Mouse (Mus musculus) right cerebral cortex, adult 2 months (tissue): ENCODE results near the gene Zcwpw1.

ENCODE experiments used
- DNase-seq, 2 experiments: peaks; one replicate each; pipeline ENCODE4 v3.0.0; 2021 to 2022; ENCODE audit warnings: low spot score in 2 of 2

The Zcwpw1 gene

DNA sequence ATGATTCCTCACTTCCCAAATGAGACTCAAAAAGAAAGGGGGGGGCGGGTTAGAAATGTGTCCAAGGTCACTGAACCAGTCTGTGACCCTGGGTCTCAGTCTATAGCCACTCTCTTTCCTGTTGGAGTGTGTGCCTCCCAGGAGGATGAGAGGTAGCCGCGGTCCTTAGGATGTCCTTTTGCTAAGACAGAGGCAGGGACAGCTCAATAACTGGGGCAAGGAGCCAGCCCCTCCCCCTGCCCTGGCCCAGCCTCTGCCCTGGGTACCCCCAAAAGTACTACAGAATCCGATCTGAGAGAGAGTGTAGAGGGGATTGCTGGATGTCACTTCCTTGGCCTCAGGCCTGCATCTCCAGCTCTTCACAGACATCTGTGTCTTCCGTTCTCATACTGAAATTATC, 32.2 kb upstream of the Zcwpw1 start:
- DNase-seq = no peak

DNA sequence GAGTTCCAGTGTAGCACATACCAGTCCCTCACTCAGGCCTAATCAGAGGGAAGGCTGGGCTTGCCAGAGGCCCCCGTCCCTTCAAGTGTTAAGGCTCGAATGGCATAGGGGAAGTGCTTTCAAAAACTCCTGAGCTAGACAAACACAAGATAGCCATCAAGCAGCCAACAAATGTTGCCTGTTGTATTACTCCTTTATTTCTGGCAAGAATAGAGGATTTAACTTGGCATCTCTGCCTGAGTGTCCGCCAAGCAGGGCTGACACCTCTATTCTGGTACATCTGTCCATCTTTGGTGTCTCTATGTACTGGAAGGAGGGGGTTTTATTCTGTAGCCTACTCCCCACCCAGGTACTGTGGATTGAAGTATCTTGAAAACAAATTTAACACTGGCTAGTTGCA, 31.5 kb upstream of the Zcwpw1 start:
- DNase-seq = no peak

DNA sequence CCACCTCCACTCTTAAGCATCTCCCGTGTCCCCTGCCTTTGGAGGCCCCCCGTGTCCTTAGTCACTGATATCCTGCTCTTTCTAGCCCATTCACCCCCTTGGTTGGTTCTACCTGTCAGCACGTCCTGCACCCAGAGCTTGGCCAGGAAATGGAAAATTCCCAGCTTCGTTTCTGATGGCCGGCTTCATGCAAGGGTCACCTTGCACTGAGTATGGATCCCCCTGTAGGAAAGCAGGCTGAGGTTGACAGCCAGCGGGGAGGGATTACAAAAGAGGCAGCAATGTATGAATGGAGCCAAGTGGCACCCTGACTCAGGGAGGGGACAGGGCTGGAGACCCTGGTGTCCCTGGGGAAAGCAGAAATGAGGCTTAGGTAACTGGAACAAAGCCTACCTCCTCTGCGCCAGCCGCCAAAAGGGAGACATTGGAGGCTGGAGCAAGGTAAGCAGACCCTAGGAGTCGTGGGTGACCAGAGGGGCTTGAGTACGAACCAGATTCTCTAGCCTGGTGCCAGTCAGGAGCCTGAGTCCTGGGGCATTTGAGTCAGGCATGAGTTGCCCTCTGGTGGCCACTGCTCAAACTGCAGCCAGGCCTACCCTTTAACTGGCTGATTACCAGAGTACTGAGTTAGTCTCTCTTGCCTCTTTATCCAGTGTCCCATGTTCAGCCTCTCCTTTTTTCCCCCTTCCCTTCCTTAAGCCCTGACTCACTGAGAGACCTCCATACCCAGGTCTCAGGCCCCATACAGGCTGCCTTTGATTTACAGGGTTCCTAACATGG, 30.5 kb upstream of the Zcwpw1 start:
- DNase-seq = peak; percentile 93 to 94

- peak; percentile 58 to 74 for DNase-seq
Measured at GRCm38 (mm10) chr5:137757887-137758286, 29.7 kb upstream of the Zcwpw1 start.

GRCm38 (mm10) chr5:137758921-137759534, 28.6 kb upstream of the Zcwpw1 start:
- no peak for DNase-seq

DNA sequence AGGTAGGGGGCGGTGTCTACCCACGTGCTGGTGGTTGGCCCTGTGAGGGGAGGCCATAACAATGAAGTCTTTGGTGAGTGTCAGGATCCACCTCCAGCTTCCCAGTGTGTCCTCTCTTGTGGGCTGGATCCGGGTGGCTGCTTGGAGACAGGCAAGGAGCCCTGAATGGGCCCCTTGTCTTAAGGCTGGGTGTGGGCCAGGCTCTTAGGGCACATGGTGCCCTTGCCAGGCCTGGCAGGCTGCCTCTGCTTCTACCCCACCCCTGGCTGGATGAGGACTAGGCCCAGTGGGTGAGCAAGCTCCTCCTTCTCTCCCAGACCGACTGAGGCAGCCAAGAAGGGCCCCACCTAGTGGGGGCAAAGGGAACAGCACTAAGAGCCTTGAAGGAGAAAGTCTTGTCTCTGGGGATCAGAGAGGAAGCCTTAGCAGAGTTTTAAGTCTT, 27.6 kb upstream of the Zcwpw1 start:
- DNase-seq = peak; percentile 79 to 87

- no peak for DNase-seq
Measured at GRCm38 (mm10) chr5:137764609-137765340, 22.8 kb upstream of the Zcwpw1 start.

DNA sequence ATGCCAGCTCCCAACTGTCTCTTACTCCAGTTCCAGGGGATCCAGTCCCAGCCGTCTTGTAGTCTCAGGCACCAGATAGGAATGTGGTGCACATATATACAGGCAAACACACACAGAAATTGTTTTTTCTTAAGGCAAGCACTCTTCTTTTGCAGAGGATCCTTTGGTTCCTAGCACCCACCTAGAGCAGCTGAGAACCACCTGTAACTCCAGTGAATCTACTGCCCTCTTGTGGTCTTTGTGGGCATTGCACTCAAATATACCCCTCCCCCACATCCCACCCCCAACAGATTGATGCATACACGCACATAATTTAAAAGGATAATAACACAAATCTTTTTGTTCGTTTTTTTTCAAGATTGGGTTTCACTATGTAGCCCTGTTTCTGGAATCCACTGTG, 21.3 kb upstream of the Zcwpw1 start:
- no peak for DNase-seq

DNA sequence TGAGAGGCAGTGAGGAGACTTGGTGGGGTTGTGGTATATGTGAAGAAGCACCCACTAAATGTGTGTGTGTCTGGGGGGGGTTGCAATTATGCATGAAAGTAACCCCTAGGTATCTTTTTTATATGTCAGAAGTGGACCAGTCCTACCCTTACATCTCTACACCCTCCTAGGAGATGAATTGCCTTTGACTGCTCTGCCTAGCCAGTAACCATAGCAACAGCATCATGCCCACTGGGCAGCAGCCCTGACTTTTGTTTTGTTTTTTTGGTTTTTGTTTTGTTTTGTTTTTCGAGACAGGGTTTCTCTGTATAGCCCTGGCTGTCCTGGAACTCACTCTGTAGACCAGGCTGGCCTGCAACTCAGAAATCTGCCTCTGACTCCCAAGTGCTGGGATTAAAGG, 19.1 kb upstream of the Zcwpw1 start:
- DNase-seq = no peak

DNA sequence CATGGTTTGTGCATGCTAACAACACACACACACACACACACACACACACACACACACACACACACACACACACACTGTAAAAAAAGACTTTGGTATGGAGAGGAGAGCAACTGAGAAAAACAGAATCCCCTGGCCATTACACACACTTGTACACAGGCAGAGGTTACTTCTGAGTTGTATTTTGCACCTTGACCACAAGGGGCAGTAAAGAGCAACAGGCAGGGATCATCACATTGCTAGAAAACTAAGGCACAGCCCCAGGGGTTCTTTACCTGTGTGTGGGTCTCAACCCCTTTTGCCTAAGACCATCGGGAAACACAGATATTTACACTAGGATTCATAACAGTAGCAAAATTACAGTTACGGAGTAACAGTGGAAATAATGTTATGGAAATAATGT, 16.9 kb upstream of the Zcwpw1 start:
- DNase-seq = no peak

- DNase-seq = no peak
Measured at GRCm38 (mm10) chr5:137772755-137773154, 14.8 kb upstream of the Zcwpw1 start.

DNA sequence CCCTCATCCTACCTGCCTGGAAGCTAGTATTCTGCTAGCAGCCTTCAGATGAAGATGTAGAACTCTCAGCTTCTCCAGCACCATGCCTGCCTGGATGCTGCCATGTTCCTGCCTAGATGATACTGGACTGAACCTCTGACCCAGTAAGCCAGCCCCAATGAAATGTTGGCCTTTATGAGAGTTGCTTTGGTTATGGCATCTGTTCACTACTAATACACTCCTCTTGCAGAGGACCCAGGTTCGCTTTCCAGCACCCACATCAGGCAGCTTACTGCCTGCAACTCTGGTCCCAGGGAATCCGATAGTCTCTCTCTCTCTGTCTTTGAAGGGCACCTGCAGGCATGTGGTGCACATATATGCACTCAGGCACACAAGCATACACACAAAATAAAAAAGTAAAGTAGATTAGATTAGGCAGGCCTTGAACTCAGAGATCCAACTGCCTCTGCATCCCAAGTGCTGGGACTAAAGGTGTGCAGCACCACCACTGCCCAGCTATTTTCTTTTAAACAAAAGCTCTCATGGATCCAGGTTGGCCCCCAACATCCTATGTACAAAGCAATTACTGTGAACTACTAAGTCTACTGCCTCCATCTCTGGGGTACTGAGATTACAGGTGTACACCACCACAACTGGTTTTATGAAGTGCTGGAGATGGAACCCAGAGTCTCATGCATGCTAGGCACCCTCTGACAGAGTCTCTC, 11.9 kb upstream of the Zcwpw1 start:
- no peak for DNase-seq

GRCm38 (mm10) chr5:137776408-137776918, 11.1 kb upstream of the Zcwpw1 start:
- no peak for DNase-seq

DNA sequence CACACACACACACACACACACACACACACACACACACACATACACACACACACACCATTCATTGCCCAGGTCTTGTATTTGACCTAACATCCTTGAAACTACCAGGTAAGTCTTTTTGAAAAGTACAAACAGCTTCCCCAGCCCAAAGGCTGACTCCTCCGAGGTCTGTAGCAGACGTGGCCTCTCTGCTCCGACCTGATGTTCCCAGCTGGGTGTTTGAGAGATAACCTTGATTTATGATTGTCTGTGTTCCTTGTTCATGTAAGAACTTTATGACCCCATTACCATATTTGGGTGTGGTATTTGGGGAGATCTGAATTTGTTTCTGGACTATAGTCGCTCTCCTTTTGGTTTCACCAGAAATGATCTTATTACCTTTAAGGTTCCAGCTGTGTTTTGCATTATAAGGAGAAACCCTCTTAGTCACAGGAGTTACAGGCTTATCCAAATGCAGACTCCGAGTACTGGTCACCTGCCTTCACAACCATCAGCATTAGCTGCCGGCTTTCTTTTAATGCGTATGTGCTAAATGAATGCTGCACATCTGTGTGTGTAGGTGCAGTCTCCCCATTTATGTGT, 10.2 kb upstream of the Zcwpw1 start:
- no peak for DNase-seq

DNA sequence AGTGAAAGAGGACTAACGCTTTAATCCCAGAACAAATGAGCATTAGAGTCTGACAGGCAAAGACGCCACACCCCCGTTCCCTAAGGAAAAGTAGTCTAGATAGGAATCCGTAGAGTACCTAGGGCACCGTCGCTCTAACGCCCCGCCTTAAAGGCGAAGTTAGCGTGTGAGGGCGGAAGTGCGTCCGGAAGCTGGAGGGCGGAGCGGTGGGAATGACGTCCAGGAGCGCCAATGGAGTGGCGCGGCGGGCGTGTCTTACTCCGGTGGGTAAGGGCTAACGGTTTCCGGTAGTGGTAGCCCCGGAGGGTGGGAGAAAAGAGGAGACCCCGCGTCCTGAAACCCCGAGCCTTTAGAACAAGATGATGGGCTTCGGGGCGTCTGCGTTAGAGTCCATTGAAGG, 9.0 kb upstream of the Zcwpw1 start, which contains the start of gene Ppp1r35:
Ppp1r35 (plus strand) TSS at position 215 of the 400 bp plus-strand sequence.
- peak; percentile 97 for DNase-seq

DNA sequence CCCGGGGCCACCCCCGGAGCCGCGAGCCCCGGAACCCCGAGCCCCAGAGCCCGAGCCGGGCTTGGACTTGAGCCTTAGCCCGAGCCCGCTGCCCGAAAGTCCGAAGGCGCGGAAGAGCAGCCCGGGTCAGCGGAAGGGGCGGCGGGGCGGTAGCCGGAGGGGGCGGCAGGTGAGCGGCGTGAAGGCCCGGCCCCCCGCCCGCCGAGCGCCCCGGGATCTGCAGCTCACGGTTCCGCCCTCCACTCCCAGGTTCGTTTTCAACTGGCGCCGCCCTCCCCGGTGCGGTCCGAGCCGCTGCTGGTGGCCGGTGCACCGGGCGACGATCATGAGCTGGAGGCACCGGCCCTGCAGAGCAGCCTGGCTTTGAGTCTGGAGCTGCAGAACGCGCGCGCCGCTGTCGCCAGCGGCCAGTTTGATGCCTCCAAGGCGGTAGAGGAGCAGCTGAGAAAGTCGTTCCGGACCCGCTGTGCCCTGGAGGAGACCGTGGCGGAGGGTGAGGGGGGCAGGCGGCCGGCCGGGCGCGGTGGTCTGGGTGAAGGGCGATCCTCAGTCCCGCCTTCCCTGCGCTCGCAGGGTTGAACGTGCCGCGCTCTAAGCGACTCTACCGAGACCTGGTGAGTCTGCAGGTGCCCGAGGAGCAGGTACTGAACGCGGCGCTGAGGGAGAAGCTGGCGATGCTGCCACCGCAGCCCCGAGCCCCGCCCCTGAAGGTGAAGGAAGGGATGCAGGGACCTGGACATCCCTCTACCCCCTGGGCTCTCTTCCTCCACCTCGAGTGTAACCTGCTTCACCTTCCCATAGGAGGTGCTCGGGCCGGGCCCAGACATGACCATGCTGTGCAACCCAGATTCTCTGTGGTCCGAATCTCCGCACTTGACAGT, 8.3 kb upstream of the Zcwpw1 start:
- no peak for DNase-seq

DNA sequence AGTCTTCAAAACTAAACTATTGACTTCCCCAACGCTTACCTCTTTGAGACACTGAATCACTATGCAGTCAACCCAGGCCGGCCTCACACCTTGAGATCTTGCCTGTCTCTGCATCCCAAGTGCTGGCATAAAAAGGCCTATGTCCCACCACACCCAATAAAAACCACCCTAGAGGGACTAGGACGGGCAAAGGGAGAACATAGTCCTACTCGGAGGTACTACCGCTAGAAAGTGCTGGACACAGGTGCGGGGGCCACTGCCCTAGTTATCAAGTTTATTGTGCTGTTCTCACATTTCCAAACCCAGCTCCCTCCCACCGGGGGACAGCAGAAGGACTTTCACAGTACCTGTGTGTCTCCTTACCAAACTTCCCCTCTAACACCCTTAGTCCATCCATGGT, 5.9 kb upstream of the Zcwpw1 start:
- DNase-seq = no peak

- no peak for DNase-seq
Measured at GRCm38 (mm10) chr5:137782776-137783522, 4.6 kb upstream of the Zcwpw1 start.

- DNase-seq = no peak
Measured at GRCm38 (mm10) chr5:137783901-137784540, 3.6 kb upstream of the Zcwpw1 start.
